Mouse (Mus musculus) brain, embryonic 14.5 days (tissue): Measurements from ENCODE around the gene Itpr2.

Experiments
- CTCF ChIP-seq: fragments of 200-500 bp; IDR thresholded peaks from 2 replicates; pipeline ENCODE4 v1.5.1; 2012; ENCODE audit warnings: inconsistent platforms, mild to moderate bottlenecking, moderate library complexity, borderline replicate concordance; ENCODE audit not compliant: insufficient read depth, insufficient read length; ENCODE audit errors: extremely low read depth
- POLR2A ChIP-seq: fragments of 200-500 bp; IDR thresholded peaks from 2 replicates; pipeline ENCODE4 v1.6.1; 2012; ENCODE audit warnings: mild to moderate bottlenecking, inconsistent platforms, borderline replicate concordance; ENCODE audit not compliant: poor library complexity, insufficient read depth, insufficient read length, severe bottlenecking; ENCODE audit errors: extremely low read depth

- TF ChIP-seq CTCF (no peak), POLR2A (no peak)
Measured at GRCm38 (mm10) chr6:146133921-146134320, 368.1 kb downstream of the Itpr2 start.
